Mouse (Mus musculus) limb, embryonic 14.5 days (tissue): ENCODE data around the gene Wnt5a. TPM values are rescaled to one million over a fixed set of nuclear protein-coding genes. Genes with fewer than 3 reads are reported as not detected.

Experiments
- ATAC-seq: fragments of 200-750 bp; cut with Nextera tagmentation; 2 replicates; pipeline ENCODE4 v1.8.0; 2017; ENCODE audit warnings: low read depth, moderate number of reproducible peaks, moderate TSS enrichment; ENCODE audit not compliant: low FRiP score
- DNase-seq: peaks from one replicate; pipeline ENCODE4 v3.0.0-alpha.2; 2015; ENCODE audit warnings: low spot score
- H3K27ac ChIP-seq: fragments of 300-500 bp; sonication (generic); replicated peaks from 2 replicates; pipeline ENCODE4 v1.5.1; 2014; ENCODE audit warnings: low read depth, mild to moderate bottlenecking, low read length, moderate library complexity, mixed read lengths
- H3K27me3 ChIP-seq: fragments of 300-500 bp; sonication (generic); 2 replicates; pipeline ENCODE4 v1.6.1; 2014; ENCODE audit warnings: low read length, mixed read lengths; ENCODE audit not compliant: control insufficient read depth, insufficient read depth
- H3K36me3 ChIP-seq: fragments of 300-500 bp; sonication (generic); 2 replicates; pipeline ENCODE4 v1.6.1; 2014; ENCODE audit warnings: mild to moderate bottlenecking, low read length, moderate library complexity, mixed read lengths; ENCODE audit not compliant: control insufficient read depth, insufficient read depth
- H3K4me1 ChIP-seq: fragments of 300-500 bp; sonication (generic); 2 replicates; pipeline ENCODE4 v1.6.1; 2014; ENCODE audit warnings: antibody characterized with exemption, low read length, mixed read lengths; ENCODE audit not compliant: control insufficient read depth, insufficient read depth
- H3K4me2 ChIP-seq: fragments of 300-500 bp; sonication (generic); replicated peaks from 2 replicates; pipeline ENCODE4 v1.6.1; 2014; ENCODE audit warnings: low read depth, mild to moderate bottlenecking, low read length, moderate library complexity; ENCODE audit not compliant: severe bottlenecking
- H3K4me3 ChIP-seq: fragments of 300-500 bp; sonication (generic); replicated peaks from 2 replicates; pipeline ENCODE4 v1.5.1; 2014; ENCODE audit warnings: low read length
- H3K9ac ChIP-seq: fragments of 300-500 bp; sonication (generic); 2 replicates; pipeline ENCODE4 v1.6.1; 2014; ENCODE audit warnings: mild to moderate bottlenecking, low read depth, low read length, moderate library complexity; ENCODE audit not compliant: severe bottlenecking
- H3K9me3 ChIP-seq: fragments of 300-500 bp; sonication (generic); 2 replicates; pipeline ENCODE4 v1.6.1; 2016; ENCODE audit warnings: low read length; ENCODE audit not compliant: control insufficient read depth
- POLR2A ChIP-seq: fragments of 200-500 bp; IDR thresholded peaks from 2 replicates; pipeline ENCODE4 v1.8.0; 2012; ENCODE audit warnings: inconsistent platforms, mild to moderate bottlenecking, moderate library complexity, borderline replicate concordance; ENCODE audit not compliant: insufficient read depth, insufficient read length; ENCODE audit errors: extremely low read depth
- WGBS: fragments of 180-500 bp; shearing (Covaris S2); extraction: QIAGEN DNeasy Blood & Tissue Kit; methylation state at CpG from one replicate; pipeline ENCODE4 v1.1.7; 2014; 5-methylcytosine and 5-hydroxymethylcytosine counted together
- polyA plus RNA-seq, 2 experiments: library from polyadenylated mRNA; depleted of rRNA in 1 of 2; stranded (reverse) in 1 of 2; unstranded in 1 of 2; fragments of >200 nt; fragmentation: Nextera tagmentation in 1 of 2; extraction: Ambion mirVana in 1 of 2; gene quantifications; 2 replicates each; pipeline versions ENCODE4 v1.2.1 to v1.2.3; 2012 to 2014

Gene Wnt5a
- polyA plus RNA-seq, 2 experiments = 103 to 108 TPM

DNA sequence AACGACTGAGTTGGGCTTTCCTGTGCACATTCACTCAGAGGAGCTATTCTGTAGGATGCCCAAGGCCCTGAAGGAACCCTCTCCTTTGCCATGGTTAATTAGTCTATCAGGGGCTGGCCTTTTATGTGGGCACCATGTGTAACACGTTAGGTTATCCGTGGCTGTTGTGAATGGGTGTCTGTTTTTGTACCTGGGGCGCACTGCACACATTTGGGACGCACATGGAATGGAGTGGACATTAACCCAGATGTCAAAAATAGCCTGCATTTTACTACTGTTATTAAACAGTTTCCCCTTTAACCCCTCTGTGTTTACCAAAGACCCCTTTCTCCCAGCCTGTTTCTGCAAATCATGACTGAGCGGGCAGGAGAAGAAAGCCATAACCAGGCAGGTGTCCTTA is 34.3 kb upstream of the Wnt5a start:
- H3K4me1 ChIP-seq = peaks cover 52% of the 10 kb centered on the region
- DNase-seq = no peak
- ATAC-seq = no peak
- no peaks in the 10 kb centered on the region for H3K9me3 ChIP-seq
- WGBS = 17% methylated on average over 6 of the region's 6 CpGs
- no peak overlapping the region for H3K4me3 ChIP-seq
- H3K9ac ChIP-seq = no peak overlapping the region
- no peaks in the 10 kb centered on the region for H3K36me3 ChIP-seq
- no peak overlapping the region for H3K4me2 ChIP-seq
- H3K27ac ChIP-seq = no peak overlapping the region
- no peaks in the 10 kb centered on the region for H3K27me3 ChIP-seq
- TF ChIP-seq POLR2A = no peak

DNA sequence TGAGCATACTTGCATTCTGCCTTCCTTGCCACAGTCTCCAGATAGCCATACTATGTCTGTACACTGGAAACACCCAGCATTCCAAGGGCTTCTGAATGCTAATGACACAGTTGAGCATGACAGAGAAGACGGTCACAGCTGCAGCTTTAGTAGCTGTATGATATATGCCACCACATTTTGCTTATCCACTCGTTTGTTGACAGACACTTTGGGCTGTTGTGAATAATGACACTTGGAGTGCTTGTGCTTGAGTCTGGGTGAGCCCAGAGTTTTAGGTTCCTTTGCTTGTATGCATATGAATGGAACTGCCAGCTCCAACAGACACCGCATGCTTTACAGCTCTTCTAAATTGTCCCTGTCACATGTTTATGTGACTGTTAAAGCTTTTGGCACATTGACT is 29.5 kb upstream of the Wnt5a start:
- H3K9ac ChIP-seq = no peak overlapping the region
- no peaks in the 10 kb centered on the region for H3K36me3 ChIP-seq
- 46% methylated on average over 3 of the region's 3 CpGs for WGBS
- no peak overlapping the region for H3K27ac ChIP-seq
- H3K4me3 ChIP-seq = no peak overlapping the region
- H3K27me3 ChIP-seq = no peaks in the 10 kb centered on the region
- DNase-seq (no peak), ATAC-seq (no peak)
- H3K4me2 ChIP-seq = no peak overlapping the region
- H3K4me1 ChIP-seq = peaks cover 10% of the 10 kb centered on the region
- no peaks in the 10 kb centered on the region for H3K9me3 ChIP-seq
- no peak for TF ChIP-seq POLR2A

DNA sequence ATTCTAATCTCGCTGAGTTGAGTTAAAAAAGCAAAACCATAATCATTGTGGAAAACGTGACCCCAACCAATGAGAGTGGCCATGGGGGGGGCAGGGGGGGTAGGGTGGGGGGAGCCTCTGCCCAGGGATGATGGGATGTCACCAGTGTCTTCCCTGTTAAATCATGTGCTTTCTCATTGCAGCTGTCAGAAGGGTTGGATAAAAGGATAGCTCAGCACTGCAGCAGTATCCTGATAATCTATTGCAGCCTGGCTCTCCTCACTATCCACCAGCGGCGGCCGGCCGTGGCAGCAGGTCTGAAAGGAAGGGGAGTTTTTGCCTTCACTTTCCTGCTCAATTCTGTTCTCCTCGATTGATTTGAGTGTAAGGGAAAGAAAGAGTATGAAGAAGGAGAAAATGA is 29.1 kb upstream of the Wnt5a start:
- Histone ChIP-seq H3K9ac (no peak overlapping the region), H3K9me3 (no peaks in the 10 kb centered on the region), H3K27ac (no peak overlapping the region), H3K4me3 (no peak overlapping the region), H3K27me3 (no peaks in the 10 kb centered on the region), H3K4me2 (no peak overlapping the region), H3K4me1 (peaks cover 6% of the 10 kb centered on the region), H3K36me3 (no peaks in the 10 kb centered on the region)
- ATAC-seq (no peak), DNase-seq (no peak)
- whole genome bisulfite sequencing = 27% methylated on average over 7 of the region's 7 CpGs
- TF ChIP-seq POLR2A = no peak

DNA sequence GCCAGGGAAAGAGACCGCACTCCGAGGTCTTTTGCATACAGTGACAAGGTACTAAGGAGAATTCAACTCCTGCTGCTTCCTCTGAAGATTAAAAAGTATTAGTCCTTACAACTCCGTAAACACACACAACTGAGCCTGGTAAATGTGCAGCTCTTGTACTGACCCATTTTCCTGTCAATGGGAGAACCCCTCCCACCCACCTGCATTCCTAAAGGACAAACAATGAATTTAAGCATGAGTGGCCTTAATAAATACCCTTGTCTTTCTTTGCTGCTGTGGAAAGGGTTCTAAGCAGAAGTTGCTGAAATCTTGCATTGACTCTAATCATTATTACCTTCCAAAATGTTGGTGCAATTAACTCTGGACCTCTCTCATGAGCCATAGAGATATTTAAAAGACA is 27.8 kb upstream of the Wnt5a start:
- no peak overlapping the region for H3K9ac ChIP-seq
- no peaks in the 10 kb centered on the region for H3K36me3 ChIP-seq
- no peak for ATAC-seq
- H3K4me1 ChIP-seq = 0 out of 2 replicates have a peak, but pooled peaks cover under 1% of the 10 kb centered on the region
- H3K4me2 ChIP-seq = no peak overlapping the region
- DNase-seq = no peak
- no peaks in the 10 kb centered on the region for H3K9me3 ChIP-seq
- no peak for TF ChIP-seq POLR2A
- WGBS = 80% methylated on average over 3 of the region's 3 CpGs
- no peak overlapping the region for H3K4me3 ChIP-seq
- no peaks in the 10 kb centered on the region for H3K27me3 ChIP-seq
- H3K27ac ChIP-seq = no peak overlapping the region

DNA sequence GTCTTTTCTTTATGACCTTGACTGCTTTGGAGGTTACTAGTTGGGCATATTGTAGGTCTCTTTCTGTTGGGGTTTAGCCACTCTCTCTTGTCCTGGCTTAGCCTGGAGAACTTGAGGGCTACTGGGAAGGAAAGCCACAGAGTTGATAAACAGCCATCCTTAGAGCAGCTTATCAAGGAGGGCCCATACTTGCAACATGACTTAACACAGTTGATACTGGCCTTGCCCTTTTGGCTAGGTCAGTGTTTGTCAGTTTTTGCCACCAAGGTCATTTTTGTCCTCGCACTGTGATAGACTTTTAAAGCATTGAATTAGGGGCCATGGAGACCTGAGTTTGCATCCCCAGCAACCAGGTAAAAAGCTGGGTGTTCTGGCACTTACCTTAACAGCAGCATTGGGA is 23.7 kb upstream of the Wnt5a start:
- ATAC-seq = no peak
- Histone ChIP-seq H3K4me1 (peaks cover 8% of the 10 kb centered on the region), H3K27ac (no peak overlapping the region), H3K9me3 (no peaks in the 10 kb centered on the region), H3K4me2 (no peak overlapping the region), H3K27me3 (no peaks in the 10 kb centered on the region), H3K9ac (no peak overlapping the region), H3K4me3 (no peak overlapping the region), H3K36me3 (no peaks in the 10 kb centered on the region)
- TF ChIP-seq POLR2A = no peak
- no peak for DNase-seq
- WGBS = 93% methylated on average over 1 of the region's 1 CpGs

DNA sequence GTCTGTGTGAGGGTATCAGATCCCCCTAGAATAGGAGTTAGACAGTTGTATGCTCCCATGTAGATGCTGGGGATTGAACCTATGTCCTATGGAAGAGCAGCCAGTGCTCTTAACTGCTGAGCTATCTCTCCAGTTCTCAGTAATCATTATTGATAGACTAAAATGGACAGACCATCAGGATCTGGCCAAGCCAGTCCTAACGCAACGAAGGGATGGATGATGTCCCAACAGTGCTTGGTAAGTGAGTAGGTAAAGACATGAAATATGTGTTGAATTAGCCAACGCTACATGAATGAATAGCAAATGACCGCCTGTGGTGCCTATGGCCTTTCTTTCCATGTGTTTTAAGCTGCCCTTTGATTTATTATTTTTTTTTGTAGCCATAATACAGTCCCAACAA is 10.7 kb upstream of the Wnt5a start:
- ATAC-seq = no peak
- H3K4me2 ChIP-seq = no peak overlapping the region
- H3K27me3 ChIP-seq = no peaks in the 10 kb centered on the region
- H3K9me3 ChIP-seq = no peaks in the 10 kb centered on the region
- H3K4me3 ChIP-seq = no peak overlapping the region
- no peaks in the 10 kb centered on the region for H3K36me3 ChIP-seq
- no peaks in the 10 kb centered on the region for H3K4me1 ChIP-seq
- no peak overlapping the region for H3K27ac ChIP-seq
- TF ChIP-seq POLR2A = no peak
- no peak overlapping the region for H3K9ac ChIP-seq
- WGBS = 85% methylated on average over 4 of the region's 4 CpGs
- no peak for DNase-seq
